Mouse (Mus musculus) 416B (cell line): ENCODE results near the gene Ormdl2.
A peak's percentile ranks its signal among the peaks of the same experiment; 100 is the strongest.

Experiments used
- DNase-seq: peaks from one replicate; pipeline ENCODE4 v3.0.0; 2011; ENCODE audit warnings: low read depth

Gene Ormdl2

GRCm38 (mm10) chr10:128803771-128804270, 17.6 kb downstream of the Ormdl2 start, which contains the start of gene Dnajc14:
TSS of gene Dnajc14 (plus strand) at chr10:128804062.
- DNase-seq: peak; percentile 62

- DNase-seq: peak; percentile 68
Measured at GRCm38 (mm10) chr10:128803361-128803760, 18.1 kb downstream of the Ormdl2 start.

- DNase-seq: no peak
Measured at GRCm38 (mm10) chr10:128802956-128803355, 18.5 kb downstream of the Ormdl2 start.

- DNase-seq: no peak
Measured at GRCm38 (mm10) chr10:128801981-128802495, 19.4 kb downstream of the Ormdl2 start.

GRCm38 (mm10) chr10:128798676-128799075, 22.8 kb downstream of the Ormdl2 start:
- no peak for DNase-seq

- DNase-seq: no peak
Measured at GRCm38 (mm10) chr10:128795581-128795980, 25.9 kb downstream of the Ormdl2 start.

GRCm38 (mm10) chr10:128794391-128794790, 27.1 kb downstream of the Ormdl2 start:
- DNase-seq: peak; percentile 60

GRCm38 (mm10) chr10:128793258-128793657, 28.2 kb downstream of the Ormdl2 start:
- peak; percentile 31 for DNase-seq

- peak; percentile 67 for DNase-seq
Measured at GRCm38 (mm10) chr10:128792041-128792440, 29.4 kb downstream of the Ormdl2 start.

GRCm38 (mm10) chr10:128790398-128791124, 30.9 kb downstream of the Ormdl2 start, which contains the start of gene Mmp19:
TSS of gene Mmp19 (plus strand) at chr10:128790910.
- DNase-seq: peak; percentile 67

GRCm38 (mm10) chr10:128780200-128780599, 41.2 kb downstream of the Ormdl2 start:
- DNase-seq: peak; percentile 68

GRCm38 (mm10) chr10:128779011-128779795, 42.2 kb downstream of the Ormdl2 start:
- peak; percentile 93 for DNase-seq

GRCm38 (mm10) chr10:128778441-128778840, 43.0 kb downstream of the Ormdl2 start:
- no peak for DNase-seq

- DNase-seq: peak; percentile 67
Measured at GRCm38 (mm10) chr10:128773685-128774084, 47.8 kb downstream of the Ormdl2 start.

- DNase-seq: peak; percentile 61
Measured at GRCm38 (mm10) chr10:128772895-128773294, 48.5 kb downstream of the Ormdl2 start.
